Mouse (Mus musculus) liver, embryonic 11.5 days (tissue): ENCODE results near the gene Oxa1l. TPM values are rescaled to one million over a fixed set of nuclear protein-coding genes. Genes with fewer than 3 reads are reported as not detected.

Experiments used
- ATAC-seq: fragments of 200-750 bp; cut with Nextera tagmentation; replicated peaks from 2 replicates; pipeline ENCODE4 v1.8.0; 2017; ENCODE audit warnings: moderate number of reproducible peaks, mild to moderate bottlenecking, moderate TSS enrichment, moderate library complexity; ENCODE audit not compliant: low FRiP score
- DNase-seq: peaks from one replicate; pipeline ENCODE4 v3.0.0-alpha.2; 2017; ENCODE audit warnings: low spot score
- H3K27ac ChIP-seq: fragments of 300-500 bp; sonication (generic); 2 replicates; pipeline ENCODE4 v1.5.1; 2014; ENCODE audit warnings: mild to moderate bottlenecking, low read depth, low read length, control low read depth
- H3K27me3 ChIP-seq: fragments of 300-500 bp; sonication (generic); replicated peaks from 2 replicates; pipeline ENCODE4 v1.6.1; 2014; ENCODE audit warnings: low read length, mixed read lengths; ENCODE audit not compliant: control insufficient read depth, insufficient read depth
- H3K36me3 ChIP-seq: fragments of 300-500 bp; sonication (generic); 2 replicates; pipeline ENCODE4 v1.6.1; 2014; ENCODE audit warnings: mild to moderate bottlenecking, low read length, moderate library complexity, mixed read lengths; ENCODE audit not compliant: control insufficient read depth, insufficient read depth
- H3K4me1 ChIP-seq: fragments of 300-500 bp; sonication (generic); replicated peaks from 2 replicates; pipeline ENCODE4 v1.6.1; 2014; ENCODE audit warnings: low read length, mixed read lengths; ENCODE audit not compliant: control insufficient read depth, insufficient read depth
- H3K4me2 ChIP-seq: fragments of 300-500 bp; sonication (generic); 2 replicates; pipeline ENCODE4 v1.6.1; 2014; ENCODE audit warnings: mild to moderate bottlenecking, control low read depth, moderate library complexity
- H3K4me3 ChIP-seq: fragments of 300-500 bp; sonication (generic); 2 replicates; pipeline ENCODE4 v1.5.1; 2014; ENCODE audit warnings: low read depth, low read length, control low read depth
- H3K9ac ChIP-seq: fragments of 300-500 bp; sonication (generic); 2 replicates; pipeline ENCODE4 v1.6.1; 2014; ENCODE audit warnings: low read depth, low read length, control low read depth
- H3K9me3 ChIP-seq: fragments of 300-500 bp; sonication (generic); 2 replicates; pipeline ENCODE4 v1.6.1; 2016; ENCODE audit warnings: low read length, inconsistent platforms, mixed read lengths; ENCODE audit not compliant: control insufficient read depth
- WGBS: fragments of 180-500 bp; shearing (Covaris S2); extraction: QIAGEN DNeasy Blood & Tissue Kit; methylation state at CpG from one replicate; pipeline ENCODE4 v1.1.7; 2014; 5-methylcytosine and 5-hydroxymethylcytosine counted together
- polyA plus RNA-seq: library from polyadenylated mRNA; unstranded; fragments of >200 nt; fragmentation: Nextera tagmentation; extraction: Ambion mirVana; gene quantifications from 2 replicates; pipeline ENCODE4 v1.2.1, GENCODE M21; 2014

The Oxa1l gene
- polyA plus RNA-seq, 1 experiment from 2014 or later = 42.3 TPM

GRCm38 (mm10) chr14:54417623-54418081 lies 57.0 kb downstream of the Oxa1l start, which contains the start of gene Slc7a7:
Gene Slc7a7 (minus strand): TSS chr14:54417780.
- no peaks in the 10 kb centered on the region for H3K27me3 ChIP-seq
- peak within 1 kb of the TSS; percentile 54 for H3K9ac ChIP-seq
- no peaks in the 10 kb centered on the region for H3K9me3 ChIP-seq
- ATAC-seq (peak; percentile 72), DNase-seq (peak; percentile 69)
- peak within 1 kb of the TSS; percentile 73 for H3K4me2 ChIP-seq
- no peaks in the 10 kb centered on the region for H3K36me3 ChIP-seq
- H3K4me3 ChIP-seq = peak within 1 kb of the TSS; percentile 48
- H3K4me1 ChIP-seq = peaks cover 25% of the 10 kb centered on the region
- 3% methylated on average over 19 of the region's 19 CpGs for WGBS
- H3K27ac ChIP-seq = peak within 1 kb of the TSS; percentile 63

Other genes starting within 250 kb of the Oxa1l start
- gene Dad1, start 106.7 kb upstream of the Oxa1l start, polyA plus RNA-seq = 309 and 312 TPM in 2 replicates
- 27.6 and 28.2 TPM in 2 replicates for gene Abhd4, start 106.6 kb upstream of the Oxa1l start, polyA plus RNA-seq
- gene Olfr49, start 75.9 kb upstream of the Oxa1l start, polyA plus RNA-seq = not detected in 2 replicates
- gene Slc7a7, start 56.9 kb downstream of the Oxa1l start, polyA plus RNA-seq = 8.3 and 10.0 TPM in 2 replicates
- gene Mrpl52, start 66.1 kb downstream of the Oxa1l start, polyA plus RNA-seq = 309 and 329 TPM in 2 replicates
- 56.6 and 57.6 TPM in 2 replicates for gene Mmp14, start 70.8 kb downstream of the Oxa1l start, polyA plus RNA-seq
- 38.6 and 41.3 TPM in 2 replicates for gene Lrp10, start 103.3 kb downstream of the Oxa1l start, polyA plus RNA-seq
- 0.29 and 0.78 TPM in 2 replicates for gene Rem2, start 115.3 kb downstream of the Oxa1l start, polyA plus RNA-seq
- gene Prmt5, start 156.7 kb downstream of the Oxa1l start, polyA plus RNA-seq = 98.0 and 108 TPM in 2 replicates
- 71.6 and 76.4 TPM in 2 replicates for gene Haus4, start 193.8 kb downstream of the Oxa1l start, polyA plus RNA-seq
- gene Ajuba, start 216.7 kb downstream of the Oxa1l start, polyA plus RNA-seq = 15.0 and 17.8 TPM in 2 replicates
- 5.6 and 5.8 TPM in 2 replicates for gene 4931414P19Rik, start 245.2 kb downstream of the Oxa1l start, polyA plus RNA-seq